Comparison of ENCODE assay signal across 8 mouse cellular contexts in genomic region chr9:110623416-110624195, GRCm38 (mm10). TPM values are rescaled to one million over a fixed set of nuclear protein-coding genes. Genes with fewer than 3 reads are reported as not detected.
DNase-seq lines count a peak whose midpoint lies in the region; ATAC-seq and TF ChIP-seq lines count a peak whose summit lies in the region.

No protein-coding gene starts in this region.

- no peaks in the 10 kb centered on the region for H3K27me3 ChIP-seq in heart, embryonic 11.5 days (ENCODE audit: control insufficient read depth, insufficient read depth, low read length)
- no peaks in the 10 kb centered on the region for H3K27me3 ChIP-seq in G1E (ENCODE audit: insufficient read depth, low read length)
- no peaks in the 10 kb centered on the region for H3K27me3 ChIP-seq in hindbrain, embryonic 15.5 days
- no peaks in the 10 kb centered on the region for H3K27me3 ChIP-seq in midbrain, postnatal 0 days (ENCODE audit: insufficient read depth, low read length)

- peak overlapping the region; percentile 88; the same call in 1 of the 2 replicates for H3K27ac ChIP-seq in heart, embryonic 11.5 days (ENCODE audit: low read depth, low read length)
- peak overlapping the region; percentile 86 for H3K27ac ChIP-seq in hindbrain, embryonic 15.5 days (replicated peaks)
- H3K27ac ChIP-seq in midbrain, postnatal 0 days (ENCODE audit: low read depth, low read length): no peak overlapping the region

- intact Hi-C loops in heart, postnatal 25 days (cut with DNase I): no loop called here

- 46% methylated on average over 8 of the region's 8 CpGs for WGBS in heart, embryonic 11.5 days (ENCODE audit: insufficient replicate concordance)
- WGBS in hindbrain, embryonic 15.5 days: 53% methylated on average over 8 of the region's 8 CpGs
- 41% methylated on average over 8 of the region's 8 CpGs for WGBS in midbrain, postnatal 0 days

- H3K36me3 ChIP-seq in heart, embryonic 11.5 days (ENCODE audit: control insufficient read depth, insufficient read depth, low read length): peaks cover 10% of the 10 kb centered on the region
- H3K36me3 ChIP-seq in G1E (replicated peaks): peaks cover 100% of the 10 kb centered on the region
- H3K36me3 ChIP-seq in hindbrain, embryonic 15.5 days: peaks cover 25% of the 10 kb centered on the region
- H3K36me3 ChIP-seq in midbrain, postnatal 0 days (ENCODE audit: insufficient read depth, low read length): peaks cover 41% of the 10 kb centered on the region

- H3K4me2 ChIP-seq in heart, embryonic 11.5 days: peak overlapping the region; percentile 99
- peak overlapping the region; percentile 93 for H3K4me2 ChIP-seq in hindbrain, embryonic 15.5 days
- H3K4me2 ChIP-seq in midbrain, postnatal 0 days (ENCODE audit: low read depth, low read length, poor library complexity, severe bottlenecking): peak overlapping the region; percentile 67

- H3K9ac ChIP-seq in heart, embryonic 11.5 days (ENCODE audit: low read depth, low read length): peak overlapping the region; percentile 76
- peak overlapping the region; percentile 63 for H3K9ac ChIP-seq in hindbrain, embryonic 15.5 days
- H3K9ac ChIP-seq in midbrain, postnatal 0 days (replicated peaks; ENCODE audit: low read length, poor library complexity, severe bottlenecking): peak overlapping the region; percentile 50; the same call in 1 of the 2 replicates

- no peaks in the 10 kb centered on the region for H3K9me3 ChIP-seq in heart, embryonic 11.5 days (replicated peaks; ENCODE audit: control insufficient read depth, low read length)
- H3K9me3 ChIP-seq in G1E (replicated peaks): no peaks in the 10 kb centered on the region
- H3K9me3 ChIP-seq in hindbrain, embryonic 15.5 days: no peaks in the 10 kb centered on the region
- H3K9me3 ChIP-seq in midbrain, postnatal 0 days (ENCODE audit: low read length): no peaks in the 10 kb centered on the region

- peak overlapping the region; percentile 64 for H3K4me3 ChIP-seq in heart, embryonic 11.5 days (ENCODE audit: low read depth, low read length)
- peak overlapping the region; percentile 68; the same call in 1 of the 2 replicates for H3K4me3 ChIP-seq in G1E (ENCODE audit: low read depth, low read length)
- H3K4me3 ChIP-seq in hindbrain, embryonic 15.5 days: peak overlapping the region; percentile 46
- peak overlapping the region; percentile 38 for H3K4me3 ChIP-seq in midbrain, postnatal 0 days (ENCODE audit: low read depth, low read length)

- TF ChIP-seq CTCF in G1E (IDR thresholded peaks at IDR 0.05; ENCODE audit: low read depth, low read length): no peak
- no peak for TF ChIP-seq CTCF in midbrain, postnatal 0 days (IDR thresholded peaks at IDR 0.05)

- no peak for ATAC-seq in heart, embryonic 11.5 days (replicated peaks; ENCODE audit: insufficient number of reproducible peaks, low FRiP score, low TSS enrichment)
- no peak for ATAC-seq in G1E (ENCODE audit: extremely low read depth, insufficient number of reproducible peaks, low FRiP score, poor library complexity, severe bottlenecking)
- no peak for ATAC-seq in hindbrain, embryonic 15.5 days (ENCODE audit: low FRiP score, low read depth)
- no peak for ATAC-seq in midbrain, postnatal 0 days (ENCODE audit: low FRiP score)

- no peak for DNase-seq in heart, postnatal 25 days (ENCODE audit: low spot score)
- no peak for DNase-seq in G1E (ENCODE audit: low spot score)
- DNase-seq in midbrain, postnatal 0 days (ENCODE audit: low spot score): no peak
- no peak for DNase-seq in left cerebral cortex, adult 8-10 months (ENCODE audit: low spot score in 2 of 2)
- DNase-seq in frontal cortex, postnatal 10 days (ENCODE audit: low spot score in 2 of 2): no peak
- no peak for DNase-seq in layer of hippocampus, adult 8-10 months (ENCODE audit: low spot score in 2 of 2)

- H3K4me1 ChIP-seq in heart, embryonic 11.5 days (ENCODE audit: control insufficient read depth, insufficient read depth, low read length): peaks cover 3% of the 10 kb centered on the region
- peaks cover 31% of the 10 kb centered on the region for H3K4me1 ChIP-seq in G1E (ENCODE audit: insufficient read depth, low read depth, low read length)
- H3K4me1 ChIP-seq in hindbrain, embryonic 15.5 days (replicated peaks): peaks cover 27% of the 10 kb centered on the region
- peaks cover 5% of the 10 kb centered on the region for H3K4me1 ChIP-seq in midbrain, postnatal 0 days (ENCODE audit: insufficient read depth, low read length)

RNA-seq across cellular contexts. Expression of gene Nradd, which starts 0.6 kb away (rescaled TPM):
- 12.6 and 19.1 TPM in 2 replicates for polyA plus RNA-seq in heart, embryonic 11.5 days (2014; fragmentation: Nextera tagmentation; extraction: Ambion mirVana)
- 1 to 10 TPM; 1.1 to 2.0 TPM for total RNA-seq in heart, postnatal 25 days (2021)
- total RNA-seq in G1E (2014; fragmentation: Nextera tagmentation) (1.3 TPM in 1 of 2 replicates, not detected in the other), G1E (2017) (5.8 and 7.3 TPM in 2 replicates)
- 1.8 and 2.2 TPM in 2 replicates for polyA plus RNA-seq in G1E (2012)
- 31.1 and 31.7 TPM in 2 replicates for polyA plus RNA-seq in hindbrain, embryonic 15.5 days (2015; fragmentation: Nextera tagmentation; extraction: Ambion mirVana)
- total RNA-seq in midbrain, postnatal 0 days (2014; rRNA removed): 20.9 and 23.2 TPM in 2 replicates
- polyA plus RNA-seq in midbrain, postnatal 0 days (2015; fragmentation: Nextera tagmentation; extraction: Ambion mirVana): 17.4 and 20.6 TPM in 2 replicates
- total RNA-seq in left cerebral cortex, adult 8-10 months (2022): 1 to 10 TPM; 1.4 to 2.9 (median 2.6) TPM
- total RNA-seq in layer of hippocampus, adult 8-10 months (2022): 1 to 10 TPM; 2.0 to 4.6 (median 3.0) TPM

RNA-seq across cellular contexts. Expression of gene Nbeal2, which starts 30.4 kb away (rescaled TPM):
- 1.4 and 1.6 TPM in 2 replicates for polyA plus RNA-seq in heart, embryonic 11.5 days (2014; fragmentation: Nextera tagmentation; extraction: Ambion mirVana)
- 1 to 10 TPM; 8.2 to 8.7 TPM for total RNA-seq in heart, postnatal 25 days (2021)
- total RNA-seq in G1E (2014; fragmentation: Nextera tagmentation) (26.1 and 37.4 TPM in 2 replicates), G1E (2017) (28.1 and 32.5 TPM in 2 replicates)
- 56.7 and 64.7 TPM in 2 replicates for polyA plus RNA-seq in G1E (2012)
- polyA plus RNA-seq in hindbrain, embryonic 15.5 days (2015; fragmentation: Nextera tagmentation; extraction: Ambion mirVana): 3.5 and 4.3 TPM in 2 replicates
- 9.3 and 11.5 TPM in 2 replicates for total RNA-seq in midbrain, postnatal 0 days (2014; rRNA removed)
- 3.9 and 4.0 TPM in 2 replicates for polyA plus RNA-seq in midbrain, postnatal 0 days (2015; fragmentation: Nextera tagmentation; extraction: Ambion mirVana)
- 10 to 100 TPM; 11.9 to 14.6 (median 12.6) TPM for total RNA-seq in left cerebral cortex, adult 8-10 months (2022)
- 10 to 100 TPM; 15.1 to 18.5 (median 18.1) TPM for total RNA-seq in layer of hippocampus, adult 8-10 months (2022)

RNA-seq across cellular contexts. Expression of gene Ccdc12, which starts 32.7 kb away (rescaled TPM):
- polyA plus RNA-seq in heart, embryonic 11.5 days (2014; fragmentation: Nextera tagmentation; extraction: Ambion mirVana): 135 and 149 TPM in 2 replicates
- total RNA-seq in heart, postnatal 25 days (2021): 10 to 100 TPM; 61.6 to 66.8 TPM
- total RNA-seq in G1E (2014; fragmentation: Nextera tagmentation): 36.2 TPM in 2 replicates
- 202 and 222 TPM in 2 replicates for total RNA-seq in G1E (2017)
- polyA plus RNA-seq in G1E (2012): 331 and 365 TPM in 2 replicates
- 103 and 107 TPM in 2 replicates for polyA plus RNA-seq in hindbrain, embryonic 15.5 days (2015; fragmentation: Nextera tagmentation; extraction: Ambion mirVana)
- 25.0 and 51.6 TPM in 2 replicates for total RNA-seq in midbrain, postnatal 0 days (2014; rRNA removed)
- polyA plus RNA-seq in midbrain, postnatal 0 days (2015; fragmentation: Nextera tagmentation; extraction: Ambion mirVana): 102 and 106 TPM in 2 replicates
- total RNA-seq in left cerebral cortex, adult 8-10 months (2022): 10 to 100 TPM; 69.7 to 73.5 (median 72.6) TPM
- 10 to 100 TPM; 46.4 to 61.2 (median 57.8) TPM for total RNA-seq in layer of hippocampus, adult 8-10 months (2022)
